Mouse (Mus musculus): ENCODE measurements around the gene Krt79.
A peak's percentile ranks its signal among the peaks of the same experiment; 100 is the strongest.

Krt79 gene

DNA sequence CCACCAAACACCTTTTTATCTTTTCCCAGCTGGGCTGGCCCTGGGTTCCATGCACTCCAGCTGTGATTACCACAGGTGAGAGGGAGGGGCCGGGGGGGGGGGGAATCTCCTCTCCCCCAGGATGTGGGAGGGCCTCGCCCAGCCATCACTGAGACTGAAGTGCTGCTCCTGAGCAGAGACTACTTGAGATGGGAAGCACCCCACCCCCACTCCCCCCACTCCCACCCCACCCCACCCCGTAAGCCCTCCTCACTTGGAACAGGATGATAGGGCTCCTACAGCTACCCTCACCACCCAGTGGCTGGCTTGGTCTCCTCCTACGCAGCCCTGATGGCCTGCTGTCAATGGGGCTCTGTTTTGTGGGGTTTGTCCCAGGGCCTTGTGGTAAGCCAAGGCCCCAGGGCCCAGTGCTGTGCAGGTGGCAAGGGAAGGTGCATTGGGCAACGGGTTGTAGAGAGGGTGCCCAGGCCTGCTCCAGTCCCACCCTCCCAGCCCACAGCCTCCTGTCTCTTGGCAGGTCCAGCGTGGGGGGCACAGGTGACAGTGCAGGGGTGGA lies at the start of gene Krt79:
Gene Krt79 (minus strand): TSS at position 51 of the 556 bp plus-strand sequence.
- DNase-seq (ENCODE audit: low spot score): no peak

DNA sequence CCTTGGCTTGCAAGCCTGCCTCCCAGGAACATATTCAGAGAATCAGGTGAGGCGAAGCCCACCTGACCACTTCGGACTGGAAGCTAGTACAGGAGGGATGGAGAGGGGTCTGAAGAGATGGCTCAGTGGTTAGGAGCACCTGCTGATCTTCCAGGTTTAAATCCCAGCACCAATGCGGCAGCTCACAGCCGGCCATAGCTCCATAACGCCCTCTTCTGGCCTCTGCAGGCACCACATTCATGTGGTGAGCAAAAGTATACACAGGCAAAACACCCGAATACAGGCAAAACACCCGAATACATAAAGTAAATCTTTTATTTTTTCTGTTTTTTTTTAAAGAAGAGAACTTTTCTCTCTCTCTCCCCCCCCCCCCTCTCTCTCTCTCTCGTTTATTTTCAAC lies 48.6 kb upstream of the Krt79 start:
- DNase-seq (ENCODE audit: low spot score): no peak

DNA sequence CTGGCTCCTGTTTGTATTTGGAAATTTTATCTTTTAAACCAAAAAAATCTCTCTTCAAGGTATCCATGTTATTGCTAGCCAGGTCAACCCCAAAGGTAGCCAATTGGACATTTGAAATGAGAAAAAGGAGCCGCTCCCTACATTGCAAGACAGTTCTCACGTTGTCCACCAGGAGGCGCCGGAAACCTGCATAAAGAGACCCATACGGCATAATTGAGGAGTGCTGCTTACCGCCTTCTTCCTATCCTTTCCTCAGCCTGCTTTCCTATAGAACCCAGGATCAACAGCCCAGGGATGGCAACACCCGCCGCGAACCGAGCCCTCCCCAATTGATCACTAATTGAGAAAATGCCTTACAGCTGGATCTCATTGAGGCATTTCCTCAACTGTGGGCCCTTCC lies 48.0 kb upstream of the Krt79 start:
- DNase-seq (ENCODE audit: low spot score): peak; percentile 75

DNA sequence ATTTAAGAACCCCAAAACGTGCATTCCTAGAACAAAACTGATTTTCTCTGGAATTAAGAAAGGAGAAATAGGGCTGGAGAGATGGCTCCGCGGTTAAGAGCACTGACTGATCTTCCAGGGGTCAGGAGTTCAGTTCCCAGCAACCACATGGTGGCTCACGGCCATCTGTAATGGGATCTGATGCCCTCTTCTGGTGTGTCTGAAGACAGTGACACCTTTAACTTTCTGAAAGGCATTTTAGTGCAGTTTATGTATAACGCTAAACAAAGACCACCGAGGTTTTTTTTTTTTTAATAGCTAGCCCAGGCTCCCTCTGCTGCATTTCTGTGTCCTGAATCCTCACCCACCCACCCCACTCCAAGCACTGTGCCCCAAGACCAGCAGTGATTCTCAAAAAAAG lies 44.6 kb upstream of the Krt79 start:
- no peak for DNase-seq (ENCODE audit: low spot score)

DNA sequence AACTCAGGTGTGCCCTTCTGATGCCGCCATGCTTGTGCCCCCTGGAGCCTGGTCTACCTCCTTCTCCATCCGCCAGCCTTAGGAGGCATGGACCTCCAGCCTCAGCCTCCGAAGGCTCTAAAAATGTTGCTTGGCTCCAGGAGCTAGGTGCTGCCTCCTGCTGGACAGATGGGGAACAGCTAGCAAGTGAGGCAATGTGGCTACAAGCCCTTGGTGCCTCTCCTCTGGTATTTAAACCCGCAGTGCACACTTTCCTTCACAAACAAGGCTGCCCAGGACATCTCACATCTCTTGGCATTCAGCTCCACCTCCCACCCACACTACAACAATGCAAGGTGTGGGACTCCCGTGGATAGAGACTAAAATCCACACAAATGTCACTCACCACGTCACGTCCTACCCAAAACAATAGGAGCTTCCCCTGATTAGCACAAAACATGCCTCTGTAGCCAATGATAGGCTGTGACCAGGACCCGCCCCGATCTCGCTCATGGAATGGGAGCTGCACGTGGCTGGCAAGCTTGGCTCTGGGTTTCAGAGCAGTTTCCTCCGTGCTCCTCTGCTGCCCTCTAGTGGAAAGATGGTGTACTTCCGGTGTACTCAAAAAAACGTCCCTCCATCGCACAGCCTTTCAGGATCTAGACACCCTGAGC lies 44.0 kb upstream of the Krt79 start:
- DNase-seq (ENCODE audit: low spot score): peak; percentile 87

DNA sequence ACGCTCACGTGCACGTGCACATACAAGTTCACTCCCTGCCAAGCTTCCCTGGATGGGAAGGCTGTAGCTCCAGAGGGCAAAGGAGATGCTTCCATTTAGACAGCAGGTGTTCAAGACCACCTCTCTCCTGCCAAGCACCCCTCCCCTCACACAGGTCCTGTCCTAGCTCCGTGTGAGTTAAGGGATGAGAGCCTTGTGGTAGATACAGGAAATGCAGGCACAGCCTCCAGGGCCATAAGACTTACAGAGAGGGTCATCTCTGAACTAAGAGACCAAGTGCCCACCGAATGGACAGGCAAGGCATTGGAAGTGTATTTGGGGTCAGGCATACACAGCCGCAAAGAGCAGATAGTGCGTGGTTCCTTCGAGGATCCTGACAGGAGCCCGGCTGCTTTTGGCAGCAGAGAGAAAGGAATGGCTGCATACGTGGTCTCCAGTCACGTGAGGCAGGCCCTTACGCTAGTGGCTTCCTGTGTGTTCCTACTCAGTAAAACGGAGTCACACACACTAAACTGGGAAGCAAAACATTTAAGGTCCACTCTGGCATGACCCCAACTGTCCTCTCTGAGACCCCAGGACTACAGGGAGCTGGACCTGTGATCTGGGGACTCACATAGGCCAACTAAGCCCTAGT lies 43.3 kb upstream of the Krt79 start:
- DNase-seq (ENCODE audit: low spot score): no peak

DNA sequence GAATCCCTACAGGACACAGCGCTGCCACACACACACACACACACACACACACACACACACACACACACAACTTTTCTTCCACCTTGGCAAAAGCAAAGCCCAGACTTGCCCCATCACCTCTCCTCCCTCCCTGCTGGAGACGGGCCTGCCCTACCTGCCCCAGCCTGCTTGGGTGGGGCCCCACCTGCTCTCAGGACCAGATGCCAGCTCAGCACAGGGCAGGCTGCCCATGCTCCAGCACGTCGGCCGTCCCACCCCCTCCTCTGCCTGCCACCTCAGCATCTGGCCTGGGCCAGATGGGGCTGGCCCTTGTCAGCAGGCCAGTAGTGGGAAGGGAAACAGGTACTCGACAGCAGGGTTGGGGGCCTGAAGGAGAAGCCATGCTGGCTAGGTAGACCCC lies 40.7 kb upstream of the Krt79 start:
- no peak for DNase-seq (ENCODE audit: low spot score)

DNA sequence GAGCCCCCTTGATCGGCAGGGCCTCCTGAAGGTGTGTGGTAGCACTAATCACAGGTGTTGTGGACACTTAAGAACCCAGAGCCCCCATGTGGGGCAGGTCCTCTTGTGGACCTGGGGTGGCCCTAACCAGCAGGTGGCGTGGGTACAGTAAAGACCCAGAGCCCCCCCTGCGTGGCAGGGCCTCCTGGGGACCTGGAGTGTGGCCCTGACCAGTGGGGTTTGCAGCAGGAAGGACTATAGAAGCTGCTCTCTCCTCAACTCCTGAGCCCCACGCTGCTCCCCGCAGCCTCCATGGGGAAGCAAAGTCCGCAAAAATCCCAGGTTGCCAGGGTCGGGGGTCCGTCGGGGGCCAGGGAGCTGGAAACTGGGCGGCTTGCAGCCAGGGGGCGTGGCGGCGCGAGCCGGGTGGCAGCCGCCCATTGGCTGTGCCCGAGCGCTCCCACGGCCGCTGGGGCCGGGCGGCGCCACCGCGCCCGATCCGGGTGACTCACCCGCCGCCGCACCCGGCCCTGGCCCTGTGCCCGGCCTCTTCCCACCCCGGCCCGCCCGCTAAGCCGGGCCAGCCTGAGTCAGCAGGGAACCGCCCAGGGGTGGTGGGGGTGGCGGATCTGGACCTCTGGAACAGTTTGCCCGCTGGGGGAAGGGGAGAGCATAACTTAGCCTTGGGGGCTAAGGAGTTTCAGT lies 37.1 kb upstream of the Krt79 start:
- DNase-seq (ENCODE audit: low spot score): peak; percentile 78

DNA sequence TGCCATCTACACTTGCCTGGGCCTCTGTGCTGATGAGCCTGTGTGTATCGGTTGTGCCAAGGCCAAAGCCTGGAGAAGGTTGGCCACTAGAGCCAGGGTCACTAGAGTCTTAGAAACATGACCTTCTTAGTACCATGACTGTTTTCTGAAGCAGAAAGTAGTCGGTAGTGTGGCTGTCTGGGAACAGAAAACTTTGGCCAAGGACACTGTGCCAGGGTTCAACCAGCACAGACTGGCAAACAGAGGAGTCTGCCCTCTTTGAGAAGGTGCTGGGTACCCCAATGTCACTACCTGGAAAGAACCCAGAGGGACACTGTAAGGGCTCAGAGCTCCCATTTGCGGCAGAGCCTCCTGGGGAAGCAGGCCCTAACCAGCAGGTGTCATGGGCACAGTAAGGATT lies 36.5 kb upstream of the Krt79 start:
- no peak for DNase-seq (ENCODE audit: low spot score)

DNA sequence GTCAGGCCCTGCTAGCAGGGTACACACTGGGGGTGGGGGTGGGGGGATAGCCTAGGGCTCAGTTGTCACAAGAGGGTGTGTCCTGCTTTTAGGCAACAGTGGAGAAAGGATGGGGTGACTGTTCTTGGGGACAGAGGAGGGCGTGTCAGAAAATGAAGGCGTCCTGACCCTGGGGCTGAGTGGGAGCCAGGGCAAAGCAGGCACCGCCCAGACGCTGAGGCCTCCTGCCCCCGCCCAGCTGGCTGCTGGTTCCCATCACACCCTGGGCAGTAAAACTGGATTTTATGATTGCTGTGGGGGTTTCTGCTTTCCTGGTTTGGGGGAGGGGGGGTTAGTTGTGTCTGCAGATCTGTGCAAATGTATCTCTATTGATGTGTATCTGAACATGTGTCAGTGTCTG lies 35.9 kb upstream of the Krt79 start:
- DNase-seq (ENCODE audit: low spot score): no peak

DNA sequence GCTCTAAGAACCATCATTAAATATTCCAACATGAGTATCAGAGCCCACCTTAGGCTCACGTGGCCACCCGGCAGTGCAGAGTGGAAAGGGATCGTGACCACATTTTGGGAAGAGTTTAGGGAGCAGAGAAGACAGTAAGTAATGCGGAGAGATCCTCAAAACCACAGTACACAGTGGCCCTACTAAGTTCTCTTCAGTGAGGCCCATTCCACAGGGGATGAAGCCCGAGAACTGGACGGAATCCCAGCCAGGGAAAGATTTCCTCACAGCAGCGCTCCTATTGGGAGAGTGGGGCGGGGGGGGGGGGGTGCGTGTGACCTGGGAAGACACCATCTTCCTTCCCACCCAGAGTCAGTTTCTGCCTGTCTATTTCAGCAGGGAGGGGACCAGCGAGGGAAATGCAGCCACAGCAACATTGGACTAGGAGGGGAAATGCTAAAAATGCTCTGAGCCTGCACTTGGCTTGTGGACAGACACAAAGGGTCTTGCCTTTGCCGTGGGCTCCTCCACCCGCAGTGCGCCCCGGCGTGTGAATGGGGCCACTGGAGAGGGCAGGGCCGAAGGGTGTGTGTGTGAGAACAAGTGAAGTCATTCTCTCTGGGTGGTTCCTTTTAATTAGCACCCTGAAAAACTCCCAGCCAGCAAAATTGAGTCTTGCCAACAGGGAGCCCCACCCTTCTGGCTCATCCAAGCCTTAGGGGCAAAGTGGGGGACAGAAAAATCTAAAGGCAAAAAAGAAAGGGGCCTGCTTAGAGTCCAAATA lies 34.1 kb upstream of the Krt79 start:
- no peak for DNase-seq (ENCODE audit: low spot score)

DNA sequence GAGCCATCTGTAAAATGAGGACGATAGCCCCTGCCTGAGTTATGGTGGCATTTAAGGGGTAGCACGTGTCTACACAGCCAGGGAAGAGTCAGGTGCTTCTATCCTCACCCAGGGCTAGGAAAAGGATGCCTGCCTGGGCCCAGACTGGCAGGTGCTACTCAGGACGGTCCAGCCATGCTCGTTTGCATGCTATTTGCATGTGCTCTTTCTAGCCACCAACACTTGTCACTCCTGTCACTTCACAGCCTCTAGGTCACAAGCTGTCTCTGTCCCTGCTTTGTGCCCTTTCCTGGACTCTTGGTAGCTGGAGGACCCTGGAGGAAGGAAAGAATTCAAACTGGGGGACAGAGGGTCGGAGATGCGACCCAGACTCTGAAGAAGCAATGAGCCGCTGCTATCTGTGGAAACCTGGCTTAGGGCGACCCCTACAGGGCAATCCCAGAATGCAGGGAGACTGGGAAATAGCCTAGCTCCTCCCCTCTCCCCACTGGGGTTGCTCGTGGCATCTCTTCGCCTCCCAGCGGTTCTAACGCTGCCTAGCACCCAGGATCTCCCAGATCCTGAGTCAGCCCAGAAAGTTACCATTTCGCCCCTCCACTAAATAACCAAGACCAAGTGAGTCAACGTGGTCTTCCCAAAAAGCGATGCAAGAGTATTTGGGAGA lies 33.4 kb upstream of the Krt79 start:
- peak; percentile 86 for DNase-seq (ENCODE audit: low spot score)

DNA sequence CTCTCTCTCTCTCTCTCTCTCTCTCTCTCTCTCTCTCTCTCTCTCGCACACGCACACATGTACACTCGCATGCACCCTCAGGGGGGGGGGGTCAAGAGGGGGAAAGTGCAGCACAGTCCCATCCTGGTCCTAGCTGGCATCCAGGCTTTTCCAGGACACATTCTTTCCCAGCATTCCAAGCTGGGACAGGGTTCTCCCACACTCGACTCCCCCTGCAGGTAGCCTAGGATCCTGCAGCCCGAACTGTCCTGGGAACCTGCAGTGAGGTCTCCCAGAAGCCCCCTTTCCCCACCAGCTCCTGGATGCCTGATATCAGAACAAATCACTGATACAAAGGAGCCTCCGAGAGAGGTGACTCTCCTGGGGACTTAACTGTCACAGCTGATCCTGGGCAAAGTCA lies 30.4 kb upstream of the Krt79 start:
- no peak for DNase-seq (ENCODE audit: low spot score)

DNA sequence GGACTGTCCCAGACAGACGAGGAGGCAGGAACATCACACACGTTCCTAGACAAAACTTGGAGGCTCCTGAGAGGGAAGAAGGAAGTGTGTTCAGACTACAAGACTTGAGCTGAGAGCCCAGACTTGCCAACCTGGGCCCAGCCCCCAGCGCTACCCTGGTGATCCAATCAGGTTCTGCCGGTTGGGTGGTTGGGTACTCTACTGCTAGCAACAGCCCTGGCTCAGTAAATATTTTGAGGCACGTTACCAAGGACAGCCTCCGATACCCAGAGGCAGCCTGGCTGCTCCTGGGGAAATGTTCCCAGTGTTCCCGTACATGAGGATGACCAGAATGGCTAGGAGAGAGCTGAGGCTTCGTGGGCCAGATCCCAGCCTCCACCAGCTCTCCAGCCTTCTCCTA lies 26.7 kb upstream of the Krt79 start:
- no peak for DNase-seq (ENCODE audit: low spot score)

DNA sequence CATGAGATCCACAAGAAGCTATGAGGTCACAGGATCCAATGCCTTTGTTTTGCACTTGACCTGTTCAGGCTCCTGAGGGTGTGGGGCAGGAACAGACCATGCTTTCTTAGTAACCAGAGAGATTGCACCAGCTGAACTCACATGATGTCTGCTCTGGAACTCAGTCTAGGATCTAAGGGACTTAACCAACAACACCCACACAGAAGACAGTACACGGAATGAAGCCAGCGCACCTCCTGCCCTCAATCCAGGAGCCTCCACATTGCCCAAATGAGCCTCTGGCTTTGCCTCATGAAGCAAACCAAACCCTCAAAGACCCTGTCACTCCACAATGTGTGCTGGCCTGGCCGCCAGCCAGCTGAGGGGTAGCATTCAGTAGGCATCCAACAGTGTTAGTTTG lies 18.8 kb upstream of the Krt79 start:
- no peak for DNase-seq (ENCODE audit: low spot score)

DNA sequence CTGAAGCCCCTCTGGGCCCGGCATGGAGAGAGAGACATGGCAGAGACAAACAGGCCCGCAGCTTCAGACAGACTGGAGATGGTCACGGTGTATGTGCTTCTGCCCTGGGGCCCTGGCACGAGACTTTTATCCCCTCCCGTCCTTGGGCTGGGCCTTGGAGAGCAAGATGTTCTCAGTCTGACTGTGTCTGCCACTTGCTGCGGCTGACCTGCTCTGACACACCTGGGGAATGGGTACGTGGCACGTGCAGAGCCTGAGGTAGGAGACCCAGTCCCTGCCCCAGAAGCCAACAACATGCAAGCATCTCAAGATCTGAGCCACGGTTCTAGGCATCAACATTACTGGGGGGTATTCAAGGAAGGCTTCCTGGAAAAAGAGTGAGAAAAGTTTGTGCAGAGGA lies 14.1 kb upstream of the Krt79 start, which contains the start of gene Krt78:
Gene Krt78 (minus strand): TSS at position 101 of the 400 bp plus-strand sequence.
- DNase-seq (ENCODE audit: low spot score): no peak

DNA sequence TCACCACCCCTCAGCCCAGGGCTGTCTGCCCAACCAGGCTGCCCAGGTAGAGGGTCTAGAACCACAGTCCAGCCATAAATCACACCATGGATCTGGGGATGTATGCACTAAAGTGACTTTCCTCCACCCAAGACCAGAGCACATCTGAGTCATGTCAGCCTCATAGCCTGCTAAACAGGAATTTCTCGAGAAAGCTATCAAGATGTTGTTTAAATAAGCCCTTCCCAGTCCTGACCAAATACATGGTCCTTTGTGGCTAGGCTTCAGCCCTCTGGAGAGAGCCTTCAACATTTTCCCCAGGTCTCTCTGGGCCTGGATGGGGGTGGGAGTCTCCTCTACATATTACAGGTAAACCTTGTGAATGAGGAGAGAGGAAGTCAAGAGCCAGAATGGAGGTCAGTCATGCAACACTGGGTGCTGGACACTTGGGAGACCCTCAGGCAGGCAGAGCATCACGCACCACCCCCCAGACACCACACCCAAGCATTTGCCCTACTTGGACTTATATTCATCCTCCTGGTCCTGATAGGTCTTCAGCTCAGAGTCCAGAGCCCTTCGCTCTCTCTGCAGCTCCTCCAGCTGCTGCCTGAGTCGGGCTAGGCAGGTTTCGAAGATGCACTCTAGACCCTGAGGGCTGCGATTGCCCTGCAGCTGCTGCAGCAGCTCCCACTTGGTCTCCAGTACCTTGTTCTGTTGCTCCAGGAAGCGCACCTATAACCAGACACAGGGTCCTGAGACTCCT lies 12.8 kb upstream of the Krt79 start:
- no peak for DNase-seq (ENCODE audit: low spot score)

DNA sequence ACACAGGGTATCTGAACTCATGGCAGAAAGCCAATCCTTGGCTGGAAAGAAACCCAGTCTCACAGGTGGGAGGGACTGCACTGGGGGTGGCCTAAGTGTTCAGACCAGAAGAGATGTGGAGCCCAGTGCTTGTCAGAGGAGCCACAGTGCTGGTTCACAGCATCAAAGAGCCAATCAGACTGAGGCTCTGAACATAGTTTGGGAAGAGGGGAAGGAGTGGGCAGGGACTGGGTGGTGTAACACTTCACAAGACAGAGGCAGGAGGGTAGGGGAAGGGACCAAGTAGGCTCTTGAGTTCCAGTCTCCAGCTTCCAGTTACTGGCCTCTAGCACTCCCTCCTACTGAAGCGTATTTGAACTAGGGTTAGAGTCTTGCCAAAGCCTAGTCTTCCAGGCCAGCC lies 5.3 kb upstream of the Krt79 start:
- no peak for DNase-seq (ENCODE audit: low spot score)

DNA sequence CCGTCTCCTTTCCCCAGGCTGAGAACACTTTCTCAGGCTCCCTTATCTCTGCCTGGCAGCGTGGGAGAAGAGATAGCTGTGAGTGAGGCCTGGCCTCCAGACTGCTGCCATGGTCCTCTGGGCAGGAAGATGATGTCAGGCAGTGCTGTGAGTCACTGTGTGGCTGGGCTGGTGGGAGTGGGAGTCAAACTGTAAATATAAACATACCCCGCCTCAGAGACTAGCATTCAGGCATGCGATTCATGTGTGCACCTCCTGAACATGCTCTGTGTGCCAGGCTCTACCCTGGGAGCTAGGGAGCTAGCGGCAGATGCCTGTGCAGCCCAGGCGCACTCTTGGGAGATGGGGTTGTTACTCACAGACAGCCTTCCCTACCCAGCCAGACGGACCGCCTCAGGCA lies 1.8 kb upstream of the Krt79 start:
- DNase-seq (ENCODE audit: low spot score): peak; percentile 41

DNA sequence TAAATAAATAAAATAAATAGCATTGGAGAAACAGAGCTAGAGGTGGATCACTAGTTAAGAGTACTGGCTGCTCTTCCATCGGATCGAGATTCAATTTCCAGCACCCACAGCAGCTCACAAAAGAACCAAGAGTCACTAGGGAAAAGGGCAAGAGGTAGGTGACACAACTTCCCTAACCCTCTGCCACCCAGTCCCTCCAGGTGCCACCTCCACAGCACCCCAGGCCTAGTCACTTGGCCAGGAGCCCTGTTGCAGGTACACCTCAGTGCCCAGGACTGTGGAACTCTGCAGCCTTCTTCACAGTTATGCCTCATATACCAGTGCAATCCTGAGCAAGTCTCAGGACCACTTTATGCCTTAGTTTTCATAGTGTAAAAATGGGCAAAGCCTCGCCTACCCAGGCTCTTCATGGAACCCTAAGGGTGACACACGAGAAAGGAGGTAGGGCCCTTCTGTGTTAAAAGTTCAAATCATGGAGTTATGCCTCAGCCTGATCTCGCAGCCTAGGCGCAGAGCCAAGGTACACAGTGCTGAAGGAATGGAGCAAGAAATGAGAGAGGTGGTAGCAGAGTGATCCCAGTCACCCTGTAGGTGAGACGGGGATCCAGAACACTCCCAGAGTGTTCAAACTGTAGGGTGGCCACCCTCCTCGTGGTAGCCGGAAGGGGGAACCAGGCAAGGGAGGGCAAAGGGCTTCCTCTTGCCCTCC lies 1.4 kb downstream of the Krt79 start:
- no peak for DNase-seq (ENCODE audit: low spot score)

DNA sequence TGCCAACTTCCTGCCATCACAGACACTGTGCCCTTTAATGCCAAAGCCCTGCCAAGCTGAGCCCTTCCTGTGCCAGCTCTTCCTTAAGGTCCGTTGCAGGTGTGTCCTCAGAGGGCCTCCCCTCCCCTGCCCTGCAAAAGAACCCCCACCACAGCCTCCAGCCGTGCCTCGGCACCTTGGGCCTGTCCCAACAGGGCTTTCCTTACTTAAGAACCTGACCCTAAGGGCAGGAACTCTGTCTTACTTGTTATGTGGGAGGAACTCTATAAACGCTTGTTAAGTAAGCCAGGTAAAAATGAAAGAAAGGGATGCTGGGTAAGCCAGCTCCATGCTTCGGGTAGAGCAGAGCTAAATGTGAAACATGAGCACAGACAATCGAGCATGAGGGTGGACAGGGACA lies 7.1 kb downstream of the Krt79 start:
- no peak for DNase-seq (ENCODE audit: low spot score)
